Mouse (Mus musculus) lung, postnatal 0 days (tissue): ENCODE results near the gene Sept4. TPM values are rescaled to one million over a fixed set of nuclear protein-coding genes. Genes with fewer than 3 reads are reported as not detected.

Experiments used
- ATAC-seq: fragments of 200-750 bp; cut with Nextera tagmentation; 2 replicates; pipeline ENCODE4 v1.8.0; 2017; ENCODE audit warnings: moderate library complexity
- DNase-seq: peaks from one replicate; pipeline ENCODE4 v3.0.0-alpha.2; 2016; ENCODE audit warnings: low spot score
- H3K27ac ChIP-seq: fragments of 300-500 bp; sonication (generic); 2 replicates; pipeline ENCODE4 v1.5.1; 2014; ENCODE audit warnings: antibody characterized with exemption, mild to moderate bottlenecking, low read length, mixed read lengths
- H3K27me3 ChIP-seq: fragments of 300-500 bp; sonication (generic); replicated peaks from 2 replicates; pipeline ENCODE4 v1.6.1; 2014; ENCODE audit warnings: low read length, mixed read lengths; ENCODE audit not compliant: insufficient read depth
- H3K36me3 ChIP-seq: fragments of 300-500 bp; sonication (generic); 2 replicates; pipeline ENCODE4 v1.6.1; 2014; ENCODE audit warnings: low read length, mixed read lengths; ENCODE audit not compliant: insufficient read depth
- H3K4me1 ChIP-seq: fragments of 300-500 bp; sonication (generic); 2 replicates; pipeline ENCODE4 v1.6.1; 2014; ENCODE audit warnings: antibody characterized with exemption, low read depth, low read length, mixed read lengths; ENCODE audit not compliant: insufficient read depth
- H3K4me2 ChIP-seq: fragments of 300-500 bp; sonication (generic); replicated peaks from 2 replicates; pipeline ENCODE4 v1.6.1; 2014; ENCODE audit warnings: low read depth, mild to moderate bottlenecking, low read length, moderate library complexity, mixed read lengths
- H3K4me3 ChIP-seq: fragments of 300-500 bp; sonication (generic); 2 replicates; pipeline ENCODE4 v1.5.1; 2014; ENCODE audit warnings: low read depth, low read length
- H3K9ac ChIP-seq: fragments of 300-500 bp; sonication (generic); replicated peaks from 2 replicates; pipeline ENCODE4 v1.6.1; 2014; ENCODE audit warnings: low read depth, mild to moderate bottlenecking
- H3K9me3 ChIP-seq: fragments of 300-500 bp; sonication (generic); 2 replicates; pipeline ENCODE4 v1.6.1; 2016; ENCODE audit warnings: low read length, mixed read lengths
- CTCF ChIP-seq: IDR thresholded peaks from 2 replicates; pipeline ENCODE4 v1.5.1; 2016; ENCODE audit warnings: antibody characterized with exemption, mild to moderate bottlenecking
- EP300 ChIP-seq: IDR thresholded peaks from 2 replicates; pipeline ENCODE4 v1.6.1; 2016; ENCODE audit warnings: antibody characterized with exemption, mild to moderate bottlenecking, control low read depth
- WGBS: fragments of 180-500 bp; shearing (Covaris S2); extraction: QIAGEN DNeasy Blood & Tissue Kit; methylation state at CpG from one replicate; pipeline ENCODE4 v1.1.7; 2014; 5-methylcytosine and 5-hydroxymethylcytosine counted together
- polyA plus RNA-seq: library from polyadenylated mRNA; unstranded; fragments of >200 nt; fragmentation: Nextera tagmentation; extraction: Ambion mirVana; gene quantifications from 2 replicates; pipeline ENCODE4 v1.2.1, GENCODE M21; 2015

The Sept4 gene
- polyA plus RNA-seq, 1 experiment from 2014 or later = 366 TPM

- Histone ChIP-seq H3K9ac (0 out of 2 replicates have a peak overlapping the region, but pooled peaks have one; percentile 1), H3K4me1 (peaks cover 20% of the 10 kb centered on the region; the same call in 1 of the 2 replicates), H3K27me3 (no peaks in the 10 kb centered on the region), H3K4me2 (peak overlapping the region; percentile 41), H3K36me3 (no peaks in the 10 kb centered on the region), H3K27ac (peak overlapping the region; percentile 86), H3K4me3 (no peak overlapping the region), H3K9me3 (no peaks in the 10 kb centered on the region)
- WGBS = 58% methylated on average over 9 of the region's 10 CpGs
- TF ChIP-seq EP300 = no peak
- no peak for TF ChIP-seq CTCF
- DNase-seq = peak; percentile 19
- ATAC-seq = no peak
Measured at GRCm38 (mm10) chr11:87580543-87581085, 11.9 kb downstream of the Sept4 start.

- peak overlapping the region; percentile 86; the same call in 1 of the 2 replicates for H3K27ac ChIP-seq
- no peak overlapping the region for H3K4me3 ChIP-seq
- 80% methylated on average over 12 of the region's 12 CpGs for WGBS
- H3K9me3 ChIP-seq = no peaks in the 10 kb centered on the region
- ATAC-seq = no peak
- H3K27me3 ChIP-seq = no peaks in the 10 kb centered on the region
- peaks cover 20% of the 10 kb centered on the region; the same call in 1 of the 2 replicates for H3K4me1 ChIP-seq
- DNase-seq = no peak
- TF ChIP-seq CTCF (no peak), EP300 (no peak)
- H3K4me2 ChIP-seq = peak overlapping the region; percentile 41
- H3K36me3 ChIP-seq = no peaks in the 10 kb centered on the region
- no peak overlapping the region for H3K9ac ChIP-seq
Measured at GRCm38 (mm10) chr11:87581161-87581865, 12.6 kb downstream of the Sept4 start.

GRCm38 (mm10) chr11:87581933-87582710 is 13.4 kb downstream of the Sept4 start:
- H3K36me3 ChIP-seq = no peaks in the 10 kb centered on the region
- no peak overlapping the region for H3K27ac ChIP-seq
- no peaks in the 10 kb centered on the region for H3K9me3 ChIP-seq
- ATAC-seq (no peak), DNase-seq (no peak)
- 76% methylated on average over 8 of the region's 8 CpGs for WGBS
- H3K4me1 ChIP-seq = peaks cover 20% of the 10 kb centered on the region; the same call in 1 of the 2 replicates
- H3K4me2 ChIP-seq = peak overlapping the region; percentile 41; the same call in 1 of the 2 replicates
- TF ChIP-seq EP300 = no peak
- TF ChIP-seq CTCF = no peak
- no peak overlapping the region for H3K4me3 ChIP-seq
- no peaks in the 10 kb centered on the region for H3K27me3 ChIP-seq
- H3K9ac ChIP-seq = no peak overlapping the region

- H3K27me3 ChIP-seq = no peaks in the 10 kb centered on the region
- ATAC-seq (no peak), DNase-seq (no peak)
- TF ChIP-seq CTCF (peak; percentile 14; the same call in 1 of the 2 replicates), EP300 (no peak)
- peak overlapping the region; percentile 85 for H3K27ac ChIP-seq
- no peak overlapping the region for H3K4me2 ChIP-seq
- H3K36me3 ChIP-seq = no peaks in the 10 kb centered on the region
- 72% methylated on average over 6 of the region's 6 CpGs for WGBS
- peaks cover 19% of the 10 kb centered on the region; the same call in 1 of the 2 replicates for H3K4me1 ChIP-seq
- H3K4me3 ChIP-seq = no peak overlapping the region
- H3K9ac ChIP-seq = no peak overlapping the region
- H3K9me3 ChIP-seq = no peaks in the 10 kb centered on the region
Measured at GRCm38 (mm10) chr11:87583291-87584034, 14.8 kb downstream of the Sept4 start.

- DNase-seq = peak; percentile 88
- Histone ChIP-seq H3K27ac (peak overlapping the region; percentile 85), H3K4me1 (peaks cover 27% of the 10 kb centered on the region), H3K27me3 (no peaks in the 10 kb centered on the region), H3K4me3 (no peak overlapping the region), H3K9ac (no peak overlapping the region), H3K4me2 (no peak overlapping the region; the same call in 1 of the 2 replicates), H3K9me3 (no peaks in the 10 kb centered on the region), H3K36me3 (no peaks in the 10 kb centered on the region)
- ATAC-seq = peak; percentile 72
- WGBS = 56% methylated on average over 10 of the region's 10 CpGs
- no peak for TF ChIP-seq CTCF
- TF ChIP-seq EP300 = peak; percentile 80
Measured at GRCm38 (mm10) chr11:87584711-87585505, 16.2 kb downstream of the Sept4 start.
